Mouse (Mus musculus) adrenal gland, postnatal 10 days (tissue): ENCODE data around the gene Atp4a. TPM values are rescaled to one million over a fixed set of nuclear protein-coding genes. Genes with fewer than 3 reads are reported as not detected.
"Not testable (repeated sequence)": the region's sequence is repeated elsewhere in the genome, so short reads cannot be mapped to it uniquely, and the experiment has no call there.

Source experiments
- DNase-seq: peaks from one replicate; pipeline ENCODE4 v3.0.0; 2021; ENCODE audit warnings: mixed read lengths
- total RNA-seq, 2 experiments: library from RNA; stranded (reverse); gene quantifications; 2 replicates each; pipeline ENCODE4 v1.2.3; 2021

Gene Atp4a
- total RNA-seq, 2 experiments from 2014 or later = 2.3 to 3.1 TPM

- DNase-seq = peak; percentile 98
Measured at GRCm38 (mm10) chr7:30729396-30730063, 17.5 kb downstream of the Atp4a start, which contains the start of gene Tmem147. Tmem147 (minus strand) TSS chr7:30729540.

- DNase-seq = peak; percentile 21
Measured at GRCm38 (mm10) chr7:30730064-30730722, 18.2 kb downstream of the Atp4a start.

GRCm38 (mm10) chr7:30736211-30736610 is 24.2 kb downstream of the Atp4a start:
- DNase-seq = no peak

- DNase-seq = not testable (repeated sequence)
Measured at GRCm38 (mm10) chr7:30742570-30742969, 30.6 kb downstream of the Atp4a start.

GRCm38 (mm10) chr7:30743617-30744016 is 31.6 kb downstream of the Atp4a start, which contains the start of gene Gapdhs:
Gapdhs (minus strand) TSS chr7:30743681.
- DNase-seq = not testable (repeated sequence)

- peak; percentile 82 for DNase-seq
Measured at GRCm38 (mm10) chr7:30744022-30744598, 32.1 kb downstream of the Atp4a start.

- no peak for DNase-seq
Measured at GRCm38 (mm10) chr7:30747525-30748204, 35.7 kb downstream of the Atp4a start.

- DNase-seq = no peak
Measured at GRCm38 (mm10) chr7:30749824-30750606, 38.0 kb downstream of the Atp4a start.

- DNase-seq = peak; percentile 53
Measured at GRCm38 (mm10) chr7:30751086-30751669, 39.2 kb downstream of the Atp4a start, which contains the start of gene Sbsn. Sbsn (plus strand) TSS chr7:30751471.

- no peak for DNase-seq
Measured at GRCm38 (mm10) chr7:30757001-30757400, 45.0 kb downstream of the Atp4a start.

GRCm38 (mm10) chr7:30758853-30759252 is 46.8 kb downstream of the Atp4a start:
- peak; percentile 77 for DNase-seq

GRCm38 (mm10) chr7:30761769-30762352 is 49.9 kb downstream of the Atp4a start:
- no peak for DNase-seq

GRCm38 (mm10) chr7:30763456-30763855 is 51.4 kb downstream of the Atp4a start, which contains the start of gene Dmkn:
Dmkn (plus strand) TSS chr7:30763756.
- no peak for DNase-seq

GRCm38 (mm10) chr7:30765173-30765572 is 53.2 kb downstream of the Atp4a start:
- no peak for DNase-seq

GRCm38 (mm10) chr7:30766408-30766807 is 54.4 kb downstream of the Atp4a start:
- DNase-seq = no peak

GRCm38 (mm10) chr7:30769236-30769635 is 57.2 kb downstream of the Atp4a start:
- DNase-seq = no peak
